Mouse (Mus musculus) spleen, adult 12 weeks (tissue): ENCODE data around the gene Psmd1.
"Not testable (repeated sequence)": the region's sequence is repeated elsewhere in the genome, so short reads cannot be mapped to it uniquely, and the experiment has no call there.

ENCODE experiments used
- DNase-seq: peaks from one replicate; pipeline ENCODE4 v3.0.0; 2022; ENCODE audit warnings: low spot score

Psmd1 gene

DNA sequence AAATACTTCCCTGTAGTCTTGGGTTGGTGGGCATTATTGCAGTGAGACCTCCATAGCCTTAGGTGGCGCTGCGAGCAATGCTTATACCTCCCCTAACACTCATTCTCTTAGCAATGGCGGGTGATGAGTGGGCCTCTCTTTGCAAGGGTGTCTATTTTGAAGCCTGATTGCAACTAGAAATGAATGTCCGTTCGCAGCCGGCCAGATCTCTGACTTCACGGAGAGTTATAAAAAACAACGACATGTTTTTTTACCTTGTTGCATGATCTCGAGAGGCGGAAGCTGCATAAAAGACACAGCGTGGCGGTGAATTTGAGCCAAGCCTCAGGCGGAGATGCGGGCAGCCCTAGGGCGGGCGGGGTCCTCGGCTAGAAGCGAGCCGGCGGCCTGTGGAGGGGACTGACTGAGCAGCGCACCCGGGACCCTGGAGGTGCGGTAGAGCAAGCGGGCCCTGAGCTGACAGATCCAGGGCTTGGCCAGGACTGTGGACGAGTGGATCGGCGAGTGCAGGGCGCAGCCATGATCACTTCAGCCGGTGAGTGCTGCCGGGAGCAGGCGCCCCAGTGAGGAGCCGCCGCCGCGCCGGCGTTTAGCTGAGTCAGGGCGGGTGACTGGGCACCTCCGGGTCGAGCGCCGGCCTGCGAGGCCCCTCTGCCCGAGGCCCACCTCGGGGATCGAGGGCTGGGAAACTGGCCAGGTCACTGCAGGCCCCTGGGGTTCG lies at the start of gene Psmd1:
Gene Psmd1, plus strand, starts transcription at position 117 of the 721 bp plus-strand sequence.
- DNase-seq: peak; percentile 88

- not testable (repeated sequence) for DNase-seq
Observed at GRCm38 (mm10) chr1:86015758-86016157, 48.4 kb upstream of the Psmd1 start.

- DNase-seq: no peak
Observed at GRCm38 (mm10) chr1:86016516-86016915, 47.7 kb upstream of the Psmd1 start, which contains the start of gene Spata3. Spata3 (plus strand) TSS chr1:86016816.

DNA sequence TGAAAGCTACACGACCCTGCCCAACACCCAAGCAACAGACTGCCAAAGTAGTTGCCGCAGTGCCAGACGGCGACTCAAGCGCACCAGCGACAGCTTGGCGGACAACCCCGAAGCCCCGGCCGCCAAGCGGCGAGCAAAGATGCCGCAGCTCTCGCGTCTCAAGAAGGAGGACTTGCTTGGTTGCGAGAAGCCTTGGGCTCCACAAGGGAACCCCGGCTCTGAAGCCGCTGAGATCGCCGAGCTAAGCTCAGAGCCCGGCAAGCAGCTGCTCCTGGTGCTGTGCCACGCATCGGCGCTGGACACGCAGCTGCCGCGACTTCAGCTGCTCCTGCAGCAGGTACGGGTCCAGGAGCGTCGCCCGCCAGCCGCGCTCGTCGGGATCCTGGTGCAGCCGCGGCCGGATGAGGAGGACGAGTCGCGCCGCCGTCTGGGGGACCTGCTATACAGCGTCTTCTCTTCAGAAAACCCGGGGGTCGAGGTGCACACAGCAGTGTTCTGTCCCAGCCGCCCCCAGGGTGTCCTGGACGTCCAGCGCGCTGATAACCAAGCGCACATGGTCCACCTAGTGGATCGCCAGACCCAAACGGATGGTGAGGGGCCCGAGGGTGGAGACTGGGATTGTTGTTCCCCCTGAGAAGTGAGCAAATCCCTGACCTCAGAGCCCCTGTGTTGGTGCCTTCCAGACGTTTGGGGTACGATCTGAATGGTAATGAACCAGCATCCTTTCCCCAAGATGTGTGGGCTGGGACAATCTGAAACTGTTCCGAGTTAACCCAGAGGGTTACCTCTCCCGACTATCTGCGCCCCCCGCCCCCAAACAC lies 45.7 kb upstream of the Psmd1 start:
- DNase-seq: no peak

- DNase-seq: no peak
Observed at GRCm38 (mm10) chr1:86021365-86021989, 42.7 kb upstream of the Psmd1 start.

DNA sequence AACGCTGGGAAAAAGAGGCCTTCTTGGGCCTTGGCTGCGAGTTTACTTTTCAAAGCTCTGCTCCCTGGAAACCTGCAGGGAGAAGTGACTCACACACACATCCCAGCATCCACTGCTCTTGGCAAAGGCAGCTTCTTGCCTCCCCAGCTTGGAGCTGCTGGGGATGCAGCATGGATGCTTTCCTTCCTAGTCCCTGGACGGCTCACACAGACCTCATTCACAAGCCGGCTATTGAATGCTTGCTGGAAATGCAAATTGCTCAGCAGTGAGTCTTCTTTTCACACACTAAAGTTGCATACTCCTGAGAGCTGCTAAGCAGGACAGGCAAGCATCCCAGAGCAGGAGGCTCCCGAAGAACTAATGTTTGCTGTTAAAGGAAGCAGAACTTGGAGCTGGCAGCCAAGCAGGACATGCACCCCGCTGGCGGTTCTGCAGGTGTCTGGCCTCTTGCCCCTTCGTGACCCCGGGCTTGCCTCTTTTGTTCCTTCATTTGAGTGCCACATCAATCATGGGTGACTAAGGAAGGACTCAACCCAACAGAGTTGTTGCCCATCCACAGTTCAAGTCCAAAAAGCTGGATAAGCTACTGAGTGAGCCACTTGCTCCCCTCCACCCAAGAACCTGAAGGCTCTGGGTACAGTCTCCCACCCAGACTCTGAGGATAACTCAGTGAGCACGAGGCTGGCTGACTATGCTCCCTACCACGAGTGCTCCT lies 31.8 kb upstream of the Psmd1 start:
- DNase-seq: no peak

GRCm38 (mm10) chr1:86038191-86038951 lies 25.8 kb upstream of the Psmd1 start:
- no peak for DNase-seq

DNA sequence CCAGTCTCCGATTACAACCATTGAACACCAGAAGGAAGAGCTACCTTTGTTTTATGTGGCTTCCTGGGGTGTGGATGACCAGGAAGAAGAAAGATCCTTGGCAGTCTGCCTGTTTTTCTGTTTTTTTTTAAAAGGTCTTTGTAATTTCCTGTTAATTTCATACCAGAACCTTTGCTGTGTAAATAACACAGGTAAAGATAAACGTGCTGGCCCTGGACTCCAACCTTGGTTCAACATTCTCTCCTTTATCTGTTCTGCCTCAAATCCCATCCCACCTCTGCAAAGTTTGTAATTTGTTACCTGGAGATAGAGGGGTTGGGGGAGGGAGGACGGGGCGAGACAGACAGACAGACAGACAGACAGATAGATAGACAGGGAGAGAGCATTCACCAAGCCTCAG lies 24.1 kb upstream of the Psmd1 start:
- DNase-seq: no peak

DNA sequence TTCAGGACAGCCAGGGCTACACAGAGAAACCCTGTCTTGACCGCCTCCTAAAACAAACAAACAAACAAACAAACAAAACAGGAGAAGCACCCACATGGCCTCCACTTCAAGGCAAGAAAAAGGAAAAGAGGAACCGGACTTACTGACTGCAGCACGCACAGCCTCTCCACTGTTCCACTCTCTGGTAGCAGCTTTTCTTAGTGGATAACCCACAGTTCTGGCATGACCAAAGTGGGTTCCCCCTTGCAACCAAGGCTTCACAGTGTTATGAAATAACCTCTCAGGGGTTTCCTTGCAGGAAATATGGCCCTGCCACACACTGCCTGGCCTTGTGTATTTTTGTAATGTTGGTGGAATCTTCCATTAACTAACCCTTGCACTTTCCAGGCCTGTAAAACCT lies 23.4 kb upstream of the Psmd1 start:
- DNase-seq: no peak

- DNase-seq: no peak
Observed at GRCm38 (mm10) chr1:86045056-86045455, 19.1 kb upstream of the Psmd1 start.

DNA sequence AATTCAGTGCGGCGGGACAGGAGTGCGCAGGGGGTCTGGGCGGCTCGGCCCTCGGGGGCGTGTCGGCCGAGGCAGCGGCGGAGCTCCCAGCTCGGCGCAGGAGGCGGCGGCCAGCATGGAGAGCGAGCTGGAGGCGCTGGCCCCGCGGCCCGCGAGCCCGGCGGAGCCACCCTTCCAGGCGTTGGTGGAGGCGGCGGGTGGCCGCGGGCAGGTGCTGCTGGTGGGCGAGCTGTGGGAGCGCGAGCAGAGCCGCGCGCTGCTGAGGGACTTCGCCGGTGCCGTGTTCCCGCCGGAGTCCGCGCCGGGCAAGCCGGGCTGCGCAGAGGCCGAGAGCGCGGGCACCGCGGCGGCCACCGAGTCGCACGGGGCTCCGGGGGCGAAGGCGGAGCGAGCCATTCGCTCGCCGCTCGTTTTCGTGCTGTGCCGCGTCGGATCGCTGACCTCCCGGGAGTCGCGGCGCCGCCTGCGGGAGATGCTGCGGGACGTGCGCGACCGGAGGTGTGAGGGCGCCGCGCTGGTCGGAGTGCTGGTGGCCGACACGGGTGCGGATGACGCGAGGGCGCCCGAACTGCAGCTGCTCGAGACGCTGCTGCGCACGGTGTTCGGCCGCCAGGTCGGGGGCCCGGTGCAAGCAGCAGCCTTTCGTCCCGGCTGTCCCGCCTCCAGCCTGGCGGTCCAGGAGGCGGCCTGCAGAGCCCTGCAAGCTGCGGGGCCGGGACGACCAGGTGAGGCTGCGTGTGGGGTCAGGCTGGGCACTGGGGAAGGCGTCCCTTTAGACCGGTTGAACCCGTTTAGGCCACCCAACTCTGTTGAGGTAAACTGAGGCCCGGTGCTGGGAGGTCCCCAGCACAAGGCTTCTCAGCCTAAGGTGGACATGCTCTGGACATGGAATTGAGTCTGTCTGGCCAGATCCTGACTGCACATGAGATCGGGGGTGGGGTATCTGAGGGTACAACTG lies 18.1 kb upstream of the Psmd1 start, which contains the start of gene 2810459M11Rik:
Gene 2810459M11Rik, plus strand, starts transcription at position 16 of the 958 bp plus-strand sequence.
- no peak for DNase-seq

DNA sequence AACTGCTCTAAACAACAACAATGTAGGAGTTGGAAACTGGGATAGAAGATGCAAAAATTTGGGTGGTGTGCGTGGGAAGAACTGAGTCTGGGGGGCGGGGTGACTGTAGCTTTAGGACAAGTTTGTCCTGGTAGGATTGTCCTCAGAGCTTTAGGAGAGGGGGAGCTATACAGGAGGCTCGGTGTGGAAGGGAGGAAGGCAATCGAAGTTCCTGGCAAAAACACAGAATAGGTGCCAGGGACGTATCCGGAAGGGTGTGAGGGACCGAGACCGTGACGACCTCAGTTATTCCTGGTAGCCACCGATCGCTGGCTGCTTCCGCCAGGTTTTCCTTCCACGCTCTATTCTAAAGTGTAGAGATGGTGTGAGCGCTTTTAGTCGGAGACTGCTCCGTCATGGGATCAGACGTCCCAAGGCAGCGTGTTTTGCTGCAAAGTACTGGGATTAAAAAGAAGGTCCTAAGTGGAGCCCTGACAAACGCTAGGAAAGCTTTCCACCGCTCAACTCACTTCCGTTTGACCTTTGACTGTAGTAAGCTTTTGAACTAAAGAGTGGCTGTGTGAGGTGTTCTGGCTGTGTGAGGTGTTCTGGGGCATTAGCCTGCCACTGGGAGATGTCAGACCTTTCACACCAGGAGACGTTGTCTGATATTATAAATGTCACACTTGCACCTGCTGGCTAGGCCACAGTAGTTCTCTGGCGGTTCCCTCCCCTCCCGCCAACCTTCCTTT lies 17.2 kb upstream of the Psmd1 start:
- DNase-seq: no peak

DNA sequence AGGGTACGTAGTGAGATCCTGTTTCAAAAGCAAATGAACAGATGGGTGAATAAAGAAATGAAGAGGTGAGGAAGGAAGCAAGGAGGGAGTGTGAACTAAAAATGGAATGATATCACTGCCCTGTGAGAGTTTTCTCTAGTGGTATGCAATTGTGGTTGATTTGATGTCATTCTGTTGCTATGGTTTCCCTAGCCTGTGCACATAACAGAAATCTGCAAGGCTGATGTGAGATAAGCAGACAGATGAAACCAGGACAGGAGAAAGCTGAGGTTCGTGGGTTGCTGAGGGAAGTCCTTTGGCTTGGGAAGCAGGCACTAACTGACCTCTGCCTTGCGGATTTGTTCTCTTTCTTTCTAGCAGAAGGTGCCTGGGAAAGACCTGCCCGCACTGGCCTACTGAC lies 16.0 kb upstream of the Psmd1 start:
- no peak for DNase-seq

- DNase-seq: no peak
Observed at GRCm38 (mm10) chr1:86048744-86049143, 15.4 kb upstream of the Psmd1 start.

- DNase-seq: no peak
Observed at GRCm38 (mm10) chr1:86053198-86053921, 10.8 kb upstream of the Psmd1 start.

DNA sequence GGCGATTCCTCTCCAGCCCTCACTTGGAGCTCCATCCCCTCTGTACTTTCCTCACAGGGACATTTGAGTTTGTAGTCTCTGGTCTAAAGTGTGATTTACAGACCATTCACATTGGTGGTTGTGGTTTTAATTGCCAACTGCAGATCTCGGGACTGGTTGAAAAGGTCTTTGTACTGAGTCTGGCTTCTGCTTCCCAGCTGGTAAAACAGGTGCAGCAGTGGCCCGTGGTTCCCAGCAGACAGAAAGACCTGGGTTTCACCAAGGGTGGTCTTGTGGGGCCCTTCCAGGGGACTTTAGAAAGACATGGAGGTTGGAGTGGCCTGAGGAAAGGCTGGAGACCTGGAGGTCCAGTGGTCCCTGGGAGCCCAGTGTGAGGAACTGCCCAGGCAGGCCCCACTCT lies 9.2 kb upstream of the Psmd1 start:
- DNase-seq: no peak

DNA sequence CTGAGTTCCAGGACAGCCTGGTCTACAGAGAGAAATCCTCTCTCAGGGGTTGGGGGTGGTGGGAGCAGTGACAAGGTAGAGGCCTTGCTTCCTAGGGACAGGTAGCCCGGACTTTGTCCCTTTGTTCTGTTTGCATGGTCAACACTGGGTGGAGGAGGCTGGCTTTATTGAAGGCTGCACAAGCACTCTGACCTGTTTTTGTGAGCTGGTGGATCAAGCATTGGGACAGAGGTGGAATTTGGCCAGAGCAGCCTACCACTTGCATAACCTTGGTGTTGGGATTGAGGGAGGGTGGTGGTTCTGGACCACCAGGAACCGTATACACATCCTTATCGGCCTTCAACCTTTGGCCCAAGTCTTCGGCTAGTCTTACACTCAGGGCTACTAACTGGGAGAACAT lies 7.9 kb upstream of the Psmd1 start:
- DNase-seq: no peak

DNA sequence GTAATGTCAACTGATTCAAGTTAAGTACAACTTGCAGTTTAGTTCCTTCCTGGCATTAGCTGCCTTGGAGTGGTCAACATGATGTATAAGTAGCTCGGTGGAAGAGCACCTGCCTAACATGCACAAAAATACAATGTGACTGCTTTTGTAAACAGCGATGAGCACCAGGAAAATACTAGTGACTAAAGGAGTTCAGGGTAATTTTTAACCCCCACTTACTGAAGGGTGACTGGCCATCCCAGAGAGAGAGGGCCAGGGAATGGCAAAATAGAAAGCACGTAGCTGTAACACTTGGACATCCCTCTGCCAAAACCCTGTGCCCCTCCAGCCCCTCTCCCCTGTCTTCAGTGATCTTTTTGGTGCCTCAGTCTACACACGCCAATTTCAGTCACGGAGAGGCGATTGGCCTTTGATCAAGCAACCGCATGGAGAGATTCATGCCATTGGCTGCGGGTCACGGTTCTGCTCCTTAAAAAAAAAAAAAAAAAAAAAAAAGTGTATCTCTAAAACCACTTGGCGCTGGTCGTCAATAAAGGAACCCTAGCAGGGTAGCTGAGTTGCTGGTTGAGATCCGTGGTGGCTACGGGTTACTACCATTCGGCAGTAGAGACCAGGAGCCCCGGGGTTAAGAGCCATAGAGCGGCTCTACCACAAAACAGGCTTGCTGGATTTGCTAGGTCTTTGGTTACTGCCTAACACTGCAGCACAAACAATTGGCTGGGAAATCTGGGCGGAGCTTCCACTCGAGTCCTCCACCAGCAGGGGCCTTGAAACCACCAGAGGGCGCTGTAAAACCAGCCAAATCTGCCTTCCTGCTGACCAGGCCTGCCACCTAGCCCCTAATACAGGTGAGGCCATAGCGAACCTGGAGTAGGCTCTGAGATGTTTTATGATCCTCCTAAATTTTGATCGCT lies 5.1 kb upstream of the Psmd1 start:
- peak; percentile 76 for DNase-seq
